Mouse (Mus musculus) 416B (cell line): ENCODE measurements around the gene Tmcc1.

Experiments
- DNase-seq: peaks from one replicate; pipeline ENCODE4 v3.0.0; 2011; ENCODE audit warnings: low read depth

The Tmcc1 gene

GRCm38 (mm10) chr6:115971273-115972060 is 221.8 kb downstream of the Tmcc1 start:
- DNase-seq, result no peak

GRCm38 (mm10) chr6:115969952-115970351 is 223.3 kb downstream of the Tmcc1 start:
- DNase-seq, result no peak

GRCm38 (mm10) chr6:115969103-115969502 is 224.2 kb downstream of the Tmcc1 start:
- DNase-seq, result no peak

- peak; percentile 21 for DNase-seq
These were observed 224.6 kb downstream of the Tmcc1 start for GRCm38 (mm10) chr6:115968700-115969099.
